Mouse (Mus musculus) heart, embryonic 11.5 days (tissue): ENCODE measurements around the gene Lrrc56. TPM values are rescaled to one million over a fixed set of nuclear protein-coding genes. Genes with fewer than 3 reads are reported as not detected.
A peak's percentile ranks its signal among the peaks of the same experiment; 100 is the strongest.

ENCODE experiments used
- ATAC-seq: fragments of 200-750 bp; cut with Nextera tagmentation; replicated peaks from 2 replicates; pipeline ENCODE4 v1.8.0; 2017; ENCODE audit warnings: moderate library complexity; ENCODE audit not compliant: insufficient number of reproducible peaks, low FRiP score, low TSS enrichment
- H3K27ac ChIP-seq: fragments of 300-500 bp; sonication (generic); 2 replicates; pipeline ENCODE4 v1.5.1; 2014; ENCODE audit warnings: mild to moderate bottlenecking, low read depth, low read length
- H3K27me3 ChIP-seq: fragments of 300-500 bp; sonication (generic); 2 replicates; pipeline ENCODE4 v1.6.1; 2014; ENCODE audit warnings: mild to moderate bottlenecking, low read length, mixed read lengths; ENCODE audit not compliant: control insufficient read depth, insufficient read depth
- H3K36me3 ChIP-seq: fragments of 300-500 bp; sonication (generic); 2 replicates; pipeline ENCODE4 v1.6.1; 2014; ENCODE audit warnings: mild to moderate bottlenecking, low read length, moderate library complexity, mixed read lengths; ENCODE audit not compliant: control insufficient read depth, insufficient read depth
- H3K4me1 ChIP-seq: fragments of 300-500 bp; sonication (generic); 2 replicates; pipeline ENCODE4 v1.6.1; 2014; ENCODE audit warnings: low read length; ENCODE audit not compliant: control insufficient read depth, insufficient read depth
- H3K4me2 ChIP-seq: fragments of 300-500 bp; sonication (generic); 2 replicates; pipeline ENCODE4 v1.6.1; 2014; ENCODE audit warnings: mild to moderate bottlenecking, moderate library complexity
- H3K4me3 ChIP-seq: fragments of 300-500 bp; sonication (generic); 2 replicates; pipeline ENCODE4 v1.5.1; 2014; ENCODE audit warnings: low read depth, low read length
- H3K9ac ChIP-seq: fragments of 300-500 bp; sonication (generic); 2 replicates; pipeline ENCODE4 v1.6.1; 2014; ENCODE audit warnings: mild to moderate bottlenecking, low read depth, low read length, moderate library complexity
- H3K9me3 ChIP-seq: fragments of 300-500 bp; sonication (generic); replicated peaks from 2 replicates; pipeline ENCODE4 v1.6.1; 2016; ENCODE audit warnings: low read length; ENCODE audit not compliant: control insufficient read depth
- WGBS: fragments of 180-500 bp; shearing (Covaris S2); extraction: QIAGEN DNeasy Blood & Tissue Kit; methylation state at CpG from one replicate; pipeline ENCODE4 v1.1.7; 2014; ENCODE audit not compliant: insufficient replicate concordance; 5-methylcytosine and 5-hydroxymethylcytosine counted together
- polyA plus RNA-seq: library from polyadenylated mRNA; unstranded; fragments of >200 nt; fragmentation: Nextera tagmentation; extraction: Ambion mirVana; gene quantifications from 2 replicates; pipeline ENCODE4 v1.2.1, GENCODE M21; 2014

Lrrc56 gene
- polyA plus RNA-seq, 1 experiment from 2014 or later = 1.6 TPM

DNA sequence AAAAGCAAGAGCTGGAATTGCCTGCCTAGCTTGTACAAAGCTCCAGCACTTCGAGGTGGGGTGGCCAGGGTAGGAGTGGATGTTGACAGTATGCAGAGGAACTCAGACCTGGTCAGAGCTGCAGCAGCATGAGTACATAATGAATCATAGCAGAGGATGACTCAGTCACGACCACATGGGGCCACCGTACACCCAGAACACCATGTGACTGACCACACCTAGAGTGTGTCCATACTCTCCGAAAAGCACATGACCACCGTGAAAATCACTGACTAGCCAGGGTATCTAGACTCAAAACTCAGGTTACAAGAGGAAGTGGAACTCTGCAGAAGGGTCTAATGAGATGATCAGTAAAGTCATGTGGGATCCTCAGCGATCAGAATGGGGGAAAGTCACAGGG, 29.1 kb upstream of the Lrrc56 start:
- H3K27ac ChIP-seq = no peak overlapping the region
- 79% methylated on average over 6 of the region's 6 CpGs for WGBS
- H3K27me3 ChIP-seq = no peaks in the 10 kb centered on the region
- H3K4me1 ChIP-seq = peaks cover 11% of the 10 kb centered on the region; the same call in 1 of the 2 replicates
- peaks cover 21% of the 10 kb centered on the region for H3K36me3 ChIP-seq
- ATAC-seq = no peak
- no peak overlapping the region for H3K4me2 ChIP-seq
- H3K9ac ChIP-seq = 0 out of 2 replicates have a peak overlapping the region, but pooled peaks have one; percentile 5
- H3K9me3 ChIP-seq = no peaks in the 10 kb centered on the region
- H3K4me3 ChIP-seq = no peak overlapping the region

DNA sequence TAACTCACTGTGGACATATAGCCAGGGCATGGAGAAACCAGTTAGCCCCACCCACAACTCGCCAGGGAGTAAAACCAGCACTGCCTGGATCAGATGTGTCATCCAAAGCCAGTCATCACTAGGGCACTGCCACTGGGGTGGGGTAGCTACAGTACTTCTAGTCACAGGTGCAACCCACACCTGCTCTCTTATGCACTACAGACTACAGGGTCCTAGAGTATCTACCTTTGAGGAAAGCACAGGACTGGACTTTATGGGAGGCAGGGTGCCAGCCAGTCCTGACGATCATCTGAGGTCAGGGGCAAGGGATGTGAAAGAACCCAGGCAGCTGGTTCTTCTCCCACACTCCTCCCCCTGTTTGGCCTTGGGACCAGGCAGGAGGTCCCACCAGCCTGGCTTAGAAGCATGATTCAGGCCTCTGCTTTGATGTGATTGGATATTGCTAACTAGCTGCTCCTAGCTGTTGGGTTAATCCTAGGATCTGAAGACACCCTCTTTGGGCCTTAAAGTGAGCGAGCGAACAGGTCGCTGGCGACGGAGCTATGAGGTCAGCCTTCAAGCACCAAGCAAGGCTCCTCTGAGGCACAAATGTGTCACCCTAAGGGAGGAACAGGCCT, 25.9 kb upstream of the Lrrc56 start:
- H3K4me2 ChIP-seq = peak overlapping the region; percentile 86
- ATAC-seq = no peak; the same call in 1 of the 2 replicates

DNA sequence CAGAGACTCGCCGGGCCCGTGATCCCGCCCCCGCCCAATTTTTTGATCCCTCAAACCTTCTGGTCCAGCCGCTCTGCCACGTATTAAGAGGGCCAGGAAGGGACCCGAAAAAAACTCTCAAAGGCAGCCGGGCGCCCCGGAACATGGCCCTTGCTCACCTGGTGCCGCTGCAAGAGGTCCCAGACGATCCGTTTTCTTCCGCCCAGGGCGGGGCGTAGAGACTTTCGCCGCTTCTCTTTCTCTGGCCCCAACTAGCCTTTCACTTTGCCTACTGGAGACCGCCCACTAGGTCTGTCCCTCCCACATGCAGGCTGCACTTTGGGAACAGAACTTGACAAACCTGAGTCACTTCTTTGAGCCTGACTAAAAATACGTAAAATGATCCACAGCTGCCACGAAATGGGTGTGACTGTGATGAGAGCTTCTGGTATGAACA, 25.4 kb upstream of the Lrrc56 start:
- H3K4me3 ChIP-seq = peak overlapping the region; percentile 64
- H3K9me3 ChIP-seq = no peaks in the 10 kb centered on the region
- ATAC-seq = no peak; the same call in 1 of the 2 replicates
- WGBS = 2% methylated on average over 22 of the region's 22 CpGs
- H3K27ac ChIP-seq = peak overlapping the region; percentile 64
- H3K9ac ChIP-seq = peak overlapping the region; percentile 86
- H3K27me3 ChIP-seq = no peaks in the 10 kb centered on the region
- H3K36me3 ChIP-seq = no peaks in the 10 kb centered on the region; the same call in 1 of the 2 replicates
- H3K4me2 ChIP-seq = peak overlapping the region; percentile 86
- peaks cover 15% of the 10 kb centered on the region; the same call in 1 of the 2 replicates for H3K4me1 ChIP-seq

More for the DNA sequence above, 25.9 kb upstream of the Lrrc56 start:
- no peaks in the 10 kb centered on the region for H3K9me3 ChIP-seq
- WGBS = 14% methylated on average over 7 of the region's 7 CpGs
- H3K27me3 ChIP-seq = no peaks in the 10 kb centered on the region
- peaks cover 12% of the 10 kb centered on the region; the same call in 1 of the 2 replicates for H3K4me1 ChIP-seq
- H3K4me3 ChIP-seq = peak overlapping the region; percentile 64
- H3K27ac ChIP-seq = peak overlapping the region; percentile 64
- peak overlapping the region; percentile 86 for H3K9ac ChIP-seq
- peaks cover 1% of the 10 kb centered on the region; the same call in 1 of the 2 replicates for H3K36me3 ChIP-seq

DNA sequence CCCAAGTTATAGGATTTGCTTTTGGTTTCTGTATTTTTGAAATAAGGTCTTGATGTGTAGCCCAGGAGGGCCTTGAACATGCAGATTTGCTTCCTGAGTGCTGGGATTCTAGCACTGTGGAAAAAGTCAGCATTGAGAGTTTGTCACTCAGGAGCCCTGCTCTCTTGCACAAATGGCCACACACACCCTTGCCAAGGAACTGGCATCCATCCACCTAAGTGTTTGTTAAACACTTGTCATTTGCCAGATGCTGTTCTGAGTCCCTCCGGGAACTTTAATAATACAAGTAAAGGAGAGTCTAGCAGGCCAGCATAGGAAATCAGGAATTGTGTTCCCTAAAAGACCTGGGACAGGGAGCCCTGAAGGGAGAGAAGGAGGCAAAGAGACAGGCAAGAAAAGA, 24.7 kb upstream of the Lrrc56 start:
- Histone ChIP-seq H3K4me3 (no peak overlapping the region), H3K27me3 (no peaks in the 10 kb centered on the region), H3K36me3 (no peaks in the 10 kb centered on the region; the same call in 1 of the 2 replicates), H3K4me1 (peaks cover 15% of the 10 kb centered on the region; the same call in 1 of the 2 replicates), H3K9me3 (no peaks in the 10 kb centered on the region), H3K4me2 (peak overlapping the region; percentile 86), H3K27ac (0 out of 2 replicates have a peak overlapping the region, but pooled peaks have one; percentile 1), H3K9ac (no peak overlapping the region)
- ATAC-seq = no peak
- WGBS = 83% methylated on average over 1 of the region's 1 CpGs

DNA sequence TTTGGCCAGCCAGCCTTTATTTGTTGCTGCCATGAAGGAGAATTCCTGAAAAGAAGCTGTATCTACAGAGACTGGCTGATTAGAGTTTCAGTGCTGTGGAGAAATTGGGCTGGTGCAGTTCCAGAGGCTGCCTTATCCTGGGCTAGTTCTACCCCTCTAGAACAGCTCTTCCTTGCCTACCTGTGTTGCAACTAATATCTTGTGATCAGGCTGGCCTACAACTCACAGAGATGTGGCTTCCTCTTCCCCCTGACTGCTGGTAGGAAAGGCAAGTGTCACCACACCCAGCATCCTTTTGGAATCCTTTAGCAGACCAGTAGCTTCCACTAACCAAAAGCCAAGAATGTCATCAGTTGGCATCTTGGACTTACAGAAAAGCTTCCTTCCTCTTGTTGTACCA, 24.1 kb upstream of the Lrrc56 start:
- Histone ChIP-seq H3K4me1 (peaks cover 15% of the 10 kb centered on the region; the same call in 1 of the 2 replicates), H3K27me3 (no peaks in the 10 kb centered on the region), H3K4me2 (no peak overlapping the region), H3K27ac (no peak overlapping the region), H3K9me3 (no peaks in the 10 kb centered on the region), H3K9ac (no peak overlapping the region), H3K36me3 (no peaks in the 10 kb centered on the region; the same call in 1 of the 2 replicates), H3K4me3 (no peak overlapping the region)
- no peak for ATAC-seq

DNA sequence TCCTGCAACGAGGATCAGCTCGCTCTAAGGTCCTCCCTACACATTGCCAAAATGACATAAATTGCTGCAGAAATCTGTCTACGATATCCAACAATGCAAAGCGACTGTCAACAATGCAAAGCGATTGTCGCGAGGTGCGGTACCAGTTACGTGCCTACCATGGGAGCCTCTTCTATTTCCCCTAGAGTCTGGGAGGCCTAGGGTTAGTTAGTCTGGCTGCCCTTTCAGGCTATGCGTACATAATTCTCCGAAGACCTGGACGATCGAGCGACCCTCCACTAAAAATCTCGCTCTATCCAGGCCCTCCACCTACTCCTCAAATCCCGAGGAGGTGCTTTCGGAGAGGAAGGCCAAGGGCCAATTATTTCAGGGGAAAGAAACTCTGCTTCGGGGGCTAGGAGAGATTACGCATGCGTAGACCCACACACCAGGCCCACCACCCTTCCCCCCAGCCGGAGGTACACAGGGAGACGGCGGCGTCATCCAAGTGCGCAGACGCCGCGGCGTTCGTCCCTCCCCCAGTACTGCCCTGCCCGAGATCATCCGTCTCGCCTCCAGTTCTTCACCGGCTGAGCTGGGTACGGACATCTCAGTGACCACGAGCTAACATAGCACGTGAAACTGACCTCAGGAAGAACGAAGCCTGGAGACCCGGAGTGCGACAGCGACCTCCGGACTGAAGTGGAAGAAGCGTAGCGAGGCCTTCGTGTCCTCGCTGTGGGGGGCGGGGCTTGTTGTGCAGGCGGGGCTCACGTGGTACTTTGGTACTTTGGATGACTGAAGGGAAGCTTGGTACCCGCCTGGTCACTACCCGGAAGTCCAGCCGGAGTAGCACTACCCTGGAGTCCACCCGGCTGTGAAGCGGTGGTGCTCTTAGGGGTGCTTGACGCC, 21.6 kb upstream of the Lrrc56 start, which contains the start of gene Rnh1:
Gene Rnh1 (minus strand): TSS at position 742 of the 891 bp plus-strand sequence.
- H3K4me1 ChIP-seq = peaks cover 14% of the 10 kb centered on the region; the same call in 1 of the 2 replicates
- 4% methylated on average over 55 of the region's 55 CpGs for WGBS

DNA sequence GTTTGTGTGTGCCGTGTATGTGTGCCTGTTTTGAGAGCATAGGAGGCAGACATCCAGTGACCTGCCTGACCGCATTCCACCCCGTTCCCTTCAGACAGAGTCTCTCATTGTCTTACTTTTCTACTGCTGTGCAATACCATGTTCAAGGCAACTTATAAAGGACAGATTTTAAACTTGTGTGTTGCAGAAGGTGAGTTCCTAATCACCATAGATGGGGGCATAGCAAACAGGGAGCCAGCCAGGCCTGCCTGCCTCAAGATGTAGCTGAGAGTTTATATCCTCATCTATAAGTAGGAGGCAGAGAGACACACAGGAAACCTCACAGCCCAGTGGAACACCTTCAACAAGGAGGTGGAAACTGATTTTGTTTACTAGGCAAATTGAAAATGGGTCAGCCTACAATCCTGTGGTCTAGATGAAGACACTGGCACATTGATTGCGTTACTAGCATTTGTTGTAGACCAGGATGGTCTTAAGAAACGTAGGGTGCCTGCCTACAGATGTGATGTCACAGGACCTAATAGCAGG, 20.6 kb upstream of the Lrrc56 start:
- peak overlapping the region; percentile 57 for H3K4me3 ChIP-seq
- WGBS = 88% methylated on average over 5 of the region's 5 CpGs
- no peak for ATAC-seq

More for the DNA sequence above, 21.6 kb upstream of the Lrrc56 start, which contains the start of gene Rnh1:
- ATAC-seq = peak; percentile 93
- Histone ChIP-seq H3K9me3 (no peaks in the 10 kb centered on the region), H3K27ac (peak within 1 kb of the TSS; percentile 93), H3K4me3 (peak within 1 kb of the TSS; percentile 57), H3K9ac (peak within 1 kb of the TSS; percentile 84), H3K36me3 (no peaks in the 10 kb centered on the region), H3K4me2 (peak within 1 kb of the TSS; percentile 86), H3K27me3 (no peaks in the 10 kb centered on the region)

DNA sequence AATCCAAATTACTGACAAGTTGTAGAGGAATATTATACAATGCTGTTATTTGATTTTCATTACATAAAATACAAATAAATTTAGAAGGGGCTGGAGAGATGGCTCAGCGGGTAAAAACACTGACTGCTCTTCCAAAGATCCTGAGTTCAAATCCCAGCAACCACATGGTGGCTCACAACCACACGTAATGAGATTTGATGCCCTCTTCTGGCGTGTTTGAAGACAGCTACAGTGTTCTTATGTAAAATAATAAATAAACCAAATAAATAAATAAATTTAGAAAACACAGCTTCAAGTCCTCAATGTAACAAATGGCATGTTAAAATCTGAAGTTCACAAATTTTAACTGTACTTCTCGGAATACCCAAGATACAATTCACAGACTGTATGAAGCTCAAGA, 18.9 kb upstream of the Lrrc56 start:
- Histone ChIP-seq H3K4me2 (no peak overlapping the region), H3K9me3 (no peaks in the 10 kb centered on the region), H3K4me3 (no peak overlapping the region), H3K36me3 (no peaks in the 10 kb centered on the region), H3K4me1 (peaks cover 4% of the 10 kb centered on the region; the same call in 1 of the 2 replicates), H3K27ac (no peak overlapping the region), H3K27me3 (no peaks in the 10 kb centered on the region), H3K9ac (no peak overlapping the region)
- WGBS = 82% methylated on average over 4 of the region's 4 CpGs
- ATAC-seq = no peak

More for the DNA sequence above, 20.6 kb upstream of the Lrrc56 start:
- Histone ChIP-seq H3K27ac (peak overlapping the region; percentile 93), H3K4me2 (peak overlapping the region; percentile 86), H3K27me3 (no peaks in the 10 kb centered on the region), H3K9ac (peak overlapping the region; percentile 84), H3K4me1 (peaks cover 7% of the 10 kb centered on the region; the same call in 1 of the 2 replicates), H3K36me3 (no peaks in the 10 kb centered on the region), H3K9me3 (no peaks in the 10 kb centered on the region)
